Mouse (Mus musculus) CH12.LX (cell line): ENCODE data around the gene Gzmm. TPM values are rescaled to one million over a fixed set of nuclear protein-coding genes. Genes with fewer than 3 reads are reported as not detected.
A peak's percentile ranks its signal among the peaks of the same experiment; 100 is the strongest.

ENCODE experiments used
- DNase-seq: peaks from one replicate; pipeline ENCODE4 v3.0.0-alpha.2; 2013; ENCODE audit errors: extremely low read depth
- H3K27ac ChIP-seq: 2 replicates; pipeline ENCODE4 v1.5.1; 2012; ENCODE audit warnings: low read depth, mild to moderate bottlenecking, control low read depth, moderate library complexity; ENCODE audit not compliant: insufficient read depth
- H3K27me3 ChIP-seq: replicated peaks from 2 replicates; pipeline ENCODE3; 2012; ENCODE audit warnings: inconsistent platforms
- H3K36me3 ChIP-seq, 2 experiments: replicated peaks in 1 of 2; 2 replicates each; pipeline versions ENCODE3 to v1.6.1; 2012; ENCODE audit warnings: inconsistent platforms in 1 of 2, low read length in 1 of 2, mild to moderate bottlenecking in 1 of 2, mixed read lengths in 1 of 2, moderate library complexity in 1 of 2; ENCODE audit not compliant: control insufficient read depth in 1 of 2, insufficient read depth in 1 of 2
- H3K4me1 ChIP-seq, 2 experiments: 2 replicates each; pipeline ENCODE4 v1.6.1; 2012; ENCODE audit warnings: inconsistent platforms in 1 of 2, moderate library complexity in 1 of 2; ENCODE audit not compliant: insufficient read depth in 2 of 2, control insufficient read depth in 1 of 2
- H3K4me2 ChIP-seq: 2 replicates; pipeline ENCODE4 v1.6.1; 2012; ENCODE audit warnings: low read depth, mild to moderate bottlenecking, control low read depth; ENCODE audit not compliant: poor library complexity, insufficient read depth, severe bottlenecking
- H3K4me3 ChIP-seq, 3 experiments: fragments of 150-350 bp in 1 of 3; sonication (generic) in 1 of 3; replicated peaks in 1 of 3; 2 replicates each; pipeline versions ENCODE3 to v1.5.1; 2011 to 2012; ENCODE audit warnings: low read depth in 2 of 3, low read length in 2 of 3, mild to moderate bottlenecking in 2 of 3, moderate library complexity in 2 of 3, control low read depth in 1 of 3, improper control_type of control experiment in 1 of 3, inconsistent platforms in 1 of 3, mixed read lengths in 1 of 3; ENCODE audit not compliant: poor library complexity in 1 of 3
- H3K79me2 ChIP-seq: replicated peaks from 2 replicates; pipeline ENCODE4 v1.6.1; 2012; ENCODE audit warnings: mild to moderate bottlenecking, moderate library complexity; ENCODE audit not compliant: control insufficient read depth, poor library complexity, insufficient read depth, severe bottlenecking; ENCODE audit errors: extremely low read depth
- H3K9ac ChIP-seq: 2 replicates; pipeline ENCODE4 v1.6.1; 2012; ENCODE audit warnings: low read depth, mild to moderate bottlenecking, control low read depth, moderate library complexity; ENCODE audit not compliant: insufficient read depth
- H3K9me3 ChIP-seq: replicated peaks from 2 replicates; pipeline ENCODE3; 2012; ENCODE audit warnings: low read length, inconsistent platforms, mixed read lengths
- CHD2 ChIP-seq: IDR thresholded peaks from 2 replicates; pipeline ENCODE4 v1.6.1; 2011; ENCODE audit warnings: low read length, improper control_type of control experiment
- ELF1 ChIP-seq: IDR thresholded peaks from 2 replicates; pipeline ENCODE4 v1.6.1; 2014; ENCODE audit warnings: low read depth, mild to moderate bottlenecking, inconsistent platforms, low read length, improper control_type of control experiment
- GABPA ChIP-seq: IDR thresholded peaks from 2 replicates; pipeline ENCODE4 v1.6.1; 2012; ENCODE audit warnings: low read depth, low read length, improper control_type of control experiment, inconsistent platforms; ENCODE audit not compliant: insufficient replicate concordance
- MAFK ChIP-seq: IDR thresholded peaks from 2 replicates; pipeline ENCODE4 v1.6.1; 2011; ENCODE audit warnings: low read length, improper control_type of control experiment; ENCODE audit not compliant: insufficient replicate concordance
- MEF2A ChIP-seq: IDR thresholded peaks from 2 replicates; pipeline ENCODE4 v1.6.1; 2014; ENCODE audit warnings: low read depth, mild to moderate bottlenecking, inconsistent platforms, low read length, improper control_type of control experiment, borderline replicate concordance
- MXI1 ChIP-seq: IDR thresholded peaks from 2 replicates; pipeline ENCODE4 v1.6.1; 2011; ENCODE audit warnings: mild to moderate bottlenecking, low read depth, low read length, improper control_type of control experiment
- MYC ChIP-seq: IDR thresholded peaks from 2 replicates; pipeline ENCODE4 v1.6.1; 2011; ENCODE audit warnings: low read depth, mild to moderate bottlenecking, improper control_type of control experiment, low read length
- POLR2A ChIP-seq: IDR thresholded peaks from 2 replicates; pipeline ENCODE4 v1.6.1; 2011; ENCODE audit warnings: low read depth, mild to moderate bottlenecking, improper control_type of control experiment, low read length
- SIN3A ChIP-seq: IDR thresholded peaks from 2 replicates; pipeline ENCODE4 v1.6.1; 2012; ENCODE audit warnings: low read length, improper control_type of control experiment, inconsistent platforms
- SMC3 ChIP-seq: IDR thresholded peaks from 2 replicates; pipeline ENCODE4 v1.6.1; 2011; ENCODE audit warnings: low read depth, low read length, improper control_type of control experiment
- UBTF ChIP-seq: IDR thresholded peaks from 2 replicates; pipeline ENCODE4 v1.6.1; 2012; ENCODE audit warnings: low read depth, mild to moderate bottlenecking, inconsistent platforms, low read length, improper control_type of control experiment, moderate library complexity
- dilution Hi-C: fragments of 300-500 bp; cut with MboI; formaldehyde crosslinking; loops from 2 replicates; pipeline ENCODE4 v1.14.3; 2020; ENCODE audit warnings: low sequenced_read_pairs; ENCODE audit not compliant: extremely low pct_unique_long_range_greater_than_20kb, extremely low pct_ligation_motif_present
- in situ Hi-C: fragments of 300-500 bp; cut with MboI; formaldehyde crosslinking; loops from 3 replicates; pipeline ENCODE4 v1.14.3; 2019; ENCODE audit warnings: low sequenced_read_pairs, low pct_ligation_motif_present, low pct_unique_long_range_greater_than_20kb, mixed read lengths
- polyA plus RNA-seq: library from polyadenylated mRNA; unstranded; fragments of >175 nt; gene quantifications from 2 replicates; pipeline ENCODE4 v1.2.1, GENCODE M21; 2012; ENCODE audit warnings: low read depth; ENCODE audit not compliant: insufficient read length
- total RNA-seq, 2 experiments: library from RNA; depleted of rRNA; stranded (reverse); fragments of 300-350 nt in 1 of 2; fragments of >200 nt in 1 of 2; gene quantifications; 2 replicates each; pipeline ENCODE4 v1.2.3; 2012 to 2014

Gzmm gene
- total and polyA plus RNA-seq, 3 experiments: 0.17 to 0.73 (median 0.59) TPM

DNA sequence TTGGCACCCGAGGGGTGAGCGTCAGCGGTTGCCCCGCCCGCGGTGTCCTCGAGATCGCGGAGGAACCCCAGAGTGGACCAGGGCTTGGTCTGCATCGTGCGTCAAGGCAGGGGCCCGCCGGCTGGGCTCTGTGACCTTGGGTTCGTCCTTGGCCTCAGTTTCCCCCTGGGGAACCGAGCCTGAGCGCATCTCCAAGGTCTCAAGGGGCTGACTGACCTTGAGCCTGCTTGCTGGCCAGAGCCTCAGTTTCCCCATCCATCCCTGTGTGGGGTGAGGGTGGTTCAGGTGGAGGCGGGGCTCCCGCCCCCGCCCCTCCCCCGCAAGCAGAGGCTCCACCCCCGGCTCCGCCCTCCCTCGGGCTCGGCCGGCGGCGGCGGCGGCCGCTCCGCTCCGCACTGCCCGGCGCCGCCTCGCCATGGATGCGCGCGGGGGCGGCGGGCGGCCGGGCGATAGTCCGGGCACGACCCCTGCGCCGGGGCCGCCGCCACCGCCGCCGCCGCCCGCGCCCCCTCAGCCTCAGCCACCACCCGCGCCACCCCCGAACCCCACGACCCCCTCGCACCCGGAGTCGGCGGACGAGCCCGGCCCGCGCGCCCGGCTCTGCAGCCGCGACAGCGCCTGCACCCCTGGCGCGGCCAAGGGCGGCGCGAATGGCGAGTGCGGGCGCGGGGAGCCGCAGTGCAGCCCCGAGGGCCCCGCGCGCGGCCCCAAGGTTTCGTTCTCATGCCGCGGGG lies 27.6 kb downstream of the Gzmm start, which contains the start of gene Hcn2:
TSS of gene Hcn2 (plus strand) at position 381 of the 734 bp plus-strand sequence.
- Histone ChIP-seq H3K79me2 (no peaks in the 10 kb centered on the region), H3K9me3 (peaks cover 3% of the 10 kb centered on the region), H3K4me3 (peak within 1 kb of the TSS in 2 of 3 experiments; percentile 33 to 54), H3K27ac (no peak within 1 kb of the TSS), H3K36me3 (peaks cover 7 to 11% of the 10 kb centered on the region in 2 experiments), H3K9ac (peak within 1 kb of the TSS; percentile 35; the same call in 1 of the 2 replicates), H3K4me2 (peak within 1 kb of the TSS; percentile 76), H3K27me3 (peaks cover 65% of the 10 kb centered on the region), H3K4me1 (peaks cover 8 to 9% of the 10 kb centered on the region in 2 experiments)
- in situ Hi-C loops (no loop called here), dilution Hi-C loops (no loop called here)
- TF ChIP-seq MAFK: no peak
- TF ChIP-seq GABPA: no peak
- TF ChIP-seq POLR2A: no peak
- TF ChIP-seq CHD2: no peak
- no peak for TF ChIP-seq MYC
- DNase-seq: no peak

DNA sequence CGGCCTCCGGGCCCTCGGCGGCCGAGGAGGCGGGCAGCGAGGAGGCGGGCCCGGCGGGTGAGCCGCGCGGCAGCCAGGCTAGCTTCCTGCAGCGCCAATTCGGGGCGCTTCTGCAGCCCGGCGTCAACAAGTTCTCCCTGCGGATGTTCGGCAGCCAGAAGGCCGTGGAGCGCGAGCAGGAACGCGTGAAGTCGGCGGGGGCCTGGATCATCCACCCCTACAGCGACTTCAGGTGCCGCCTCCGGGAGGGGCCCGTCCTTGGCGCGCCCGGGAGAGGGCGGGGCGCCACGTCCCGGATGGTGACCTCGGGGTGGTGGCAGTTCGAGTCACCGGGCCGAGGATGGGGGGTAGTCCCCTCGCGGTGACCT lies 28.2 kb downstream of the Gzmm start:
- H3K9ac ChIP-seq: peak overlapping the region; percentile 35; the same call in 1 of the 2 replicates
- H3K4me3 ChIP-seq: peak overlapping the region in 2 of 3 experiments; percentile 33 to 54
- no peaks in the 10 kb centered on the region for H3K79me2 ChIP-seq
- DNase-seq: no peak
- dilution Hi-C loops (no loop called here), in situ Hi-C loops (no loop called here)
- H3K36me3 ChIP-seq: peaks cover 2 to 6% of the 10 kb centered on the region in 2 experiments
- H3K27me3 ChIP-seq: peaks cover 71% of the 10 kb centered on the region
- peaks cover 8 to 10% of the 10 kb centered on the region in 2 experiments for H3K4me1 ChIP-seq
- TF ChIP-seq UBTF (no peak), ELF1 (no peak), SMC3 (no peak)
- H3K9me3 ChIP-seq: peaks cover 3% of the 10 kb centered on the region
- H3K27ac ChIP-seq: no peak overlapping the region
- H3K4me2 ChIP-seq: peak overlapping the region; percentile 76

DNA sequence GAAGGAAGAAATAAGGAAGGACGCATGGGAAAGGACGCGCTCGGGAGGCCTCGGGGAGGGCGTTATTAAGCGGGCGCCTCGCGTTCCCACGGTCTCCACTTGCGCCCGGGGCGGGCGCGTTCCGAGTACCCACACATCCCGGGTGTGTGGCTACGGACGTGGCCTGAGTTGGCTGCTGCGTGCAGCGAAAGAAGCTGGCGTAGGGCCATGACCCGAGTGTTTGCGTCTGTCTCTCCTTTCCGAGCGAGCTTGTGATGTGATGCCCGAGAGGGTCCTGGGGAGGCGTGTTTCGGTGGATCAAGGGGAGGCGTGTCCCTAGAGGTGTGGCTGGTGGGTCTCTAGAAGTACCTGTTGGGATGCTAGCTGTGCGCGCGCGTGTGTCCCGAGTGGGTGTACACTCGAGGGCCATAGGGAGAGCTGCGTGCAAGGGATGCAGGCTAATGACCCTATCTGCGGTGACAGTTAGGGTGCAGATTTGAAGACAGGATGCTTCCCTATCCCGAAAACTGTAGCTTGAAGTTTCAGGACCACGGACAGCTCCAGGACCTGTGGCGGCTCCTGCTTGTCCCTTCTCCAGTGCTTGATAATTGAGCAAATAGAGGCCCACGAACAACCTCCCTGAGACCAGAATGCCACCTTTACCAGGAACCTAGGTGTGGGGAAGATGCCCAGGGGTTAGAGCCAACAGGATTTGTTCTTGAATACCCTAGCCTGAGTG lies 29.0 kb downstream of the Gzmm start:
- peak; percentile 38; the same call in 1 of the 2 replicates for TF ChIP-seq MXI1
- TF ChIP-seq MEF2A: no peak
- peak; percentile 65 for TF ChIP-seq SIN3A
- H3K4me2 ChIP-seq: no peak overlapping the region
- H3K27me3 ChIP-seq: peaks cover 79% of the 10 kb centered on the region
- H3K9me3 ChIP-seq: peaks cover 3% of the 10 kb centered on the region
- in situ Hi-C loops (no loop called here), dilution Hi-C loops (no loop called here)
- H3K9ac ChIP-seq: no peak overlapping the region
- H3K27ac ChIP-seq: no peak overlapping the region
- no peaks in the 10 kb centered on the region for H3K36me3 ChIP-seq
- DNase-seq: peak; percentile 52
- H3K79me2 ChIP-seq: no peaks in the 10 kb centered on the region
- H3K4me3 ChIP-seq: no peak overlapping the region
- H3K4me1 ChIP-seq: peaks cover 8 to 15% of the 10 kb centered on the region in 2 experiments
